Mouse (Mus musculus) stomach, embryonic 16.5 days (tissue): ENCODE data around the gene Tas2r126. TPM values are rescaled to one million over a fixed set of nuclear protein-coding genes. Genes with fewer than 3 reads are reported as not detected.

ENCODE experiments used
- ATAC-seq: fragments of 200-750 bp; cut with Nextera tagmentation; 2 replicates; pipeline ENCODE4 v1.8.0; 2017; ENCODE audit warnings: moderate number of reproducible peaks, moderate TSS enrichment; ENCODE audit not compliant: insufficient read depth, low FRiP score
- H3K27ac ChIP-seq: fragments of 300-500 bp; sonication (generic); 2 replicates; pipeline ENCODE4 v1.5.1; 2014; ENCODE audit warnings: low read length
- H3K27me3 ChIP-seq: fragments of 300-500 bp; sonication (generic); 2 replicates; pipeline ENCODE4 v1.6.1; 2014; ENCODE audit warnings: low read length, control low read depth, mixed read lengths; ENCODE audit not compliant: control insufficient read depth, insufficient read depth
- H3K36me3 ChIP-seq: fragments of 300-500 bp; sonication (generic); 2 replicates; pipeline ENCODE4 v1.6.1; 2014; ENCODE audit warnings: low read length; ENCODE audit not compliant: control insufficient read depth, insufficient read depth
- H3K4me1 ChIP-seq: fragments of 300-500 bp; sonication (generic); 2 replicates; pipeline ENCODE4 v1.6.1; 2014; ENCODE audit warnings: low read length, control low read depth, mixed read lengths; ENCODE audit not compliant: control insufficient read depth, insufficient read depth
- H3K4me2 ChIP-seq: fragments of 300-500 bp; sonication (generic); 2 replicates; pipeline ENCODE4 v1.6.1; 2014; ENCODE audit warnings: low read depth, low read length, mixed read lengths
- H3K4me3 ChIP-seq: fragments of 300-500 bp; sonication (generic); replicated peaks from 2 replicates; pipeline ENCODE4 v1.5.1; 2014; ENCODE audit warnings: mild to moderate bottlenecking, low read length
- H3K9ac ChIP-seq: fragments of 300-500 bp; sonication (generic); 2 replicates; pipeline ENCODE4 v1.6.1; 2014; ENCODE audit warnings: low read length
- H3K9me3 ChIP-seq: fragments of 300-500 bp; sonication (generic); replicated peaks from 2 replicates; pipeline ENCODE4 v1.6.1; 2016; ENCODE audit warnings: low read length, control low read depth; ENCODE audit not compliant: control insufficient read depth
- WGBS: fragments of 180-500 bp; shearing (Covaris S2); extraction: QIAGEN DNeasy Blood & Tissue Kit; methylation state at CpG from one replicate; pipeline ENCODE4 v1.1.7; 2014; 5-methylcytosine and 5-hydroxymethylcytosine counted together
- polyA plus RNA-seq: library from polyadenylated mRNA; unstranded; fragments of >200 nt; fragmentation: Nextera tagmentation; extraction: Ambion mirVana; gene quantifications from 2 replicates; pipeline ENCODE4 v1.2.1, GENCODE M21; 2015

The Tas2r126 gene
- polyA plus RNA-seq, 1 experiment from 2014 or later: not detected

GRCm38 (mm10) chr6:42419443-42419842, 14.9 kb upstream of the Tas2r126 start:
- Histone ChIP-seq H3K4me1 (no peaks in the 10 kb centered on the region), H3K27me3 (no peaks in the 10 kb centered on the region), H3K4me2 (no peak overlapping the region), H3K4me3 (no peak overlapping the region), H3K36me3 (no peaks in the 10 kb centered on the region), H3K27ac (no peak overlapping the region), H3K9ac (no peak overlapping the region), H3K9me3 (no peaks in the 10 kb centered on the region)
- WGBS: 79% methylated on average over 2 of the region's 2 CpGs
- ATAC-seq: no peak

- Histone ChIP-seq H3K4me1 (no peaks in the 10 kb centered on the region), H3K4me3 (no peak overlapping the region), H3K36me3 (no peaks in the 10 kb centered on the region), H3K27me3 (no peaks in the 10 kb centered on the region), H3K4me2 (no peak overlapping the region), H3K27ac (no peak overlapping the region), H3K9ac (no peak overlapping the region), H3K9me3 (no peaks in the 10 kb centered on the region)
- ATAC-seq: no peak
- WGBS: 77% methylated on average over 2 of the region's 2 CpGs
Observed at GRCm38 (mm10) chr6:42421439-42421838, 12.9 kb upstream of the Tas2r126 start.

GRCm38 (mm10) chr6:42424472-42424871, 9.9 kb upstream of the Tas2r126 start:
- Histone ChIP-seq H3K9ac (no peak overlapping the region), H3K4me1 (no peaks in the 10 kb centered on the region), H3K4me3 (no peak overlapping the region), H3K27me3 (no peaks in the 10 kb centered on the region), H3K36me3 (no peaks in the 10 kb centered on the region), H3K27ac (no peak overlapping the region), H3K9me3 (no peaks in the 10 kb centered on the region), H3K4me2 (no peak overlapping the region)
- no peak for ATAC-seq
- 87% methylated on average over 3 of the region's 3 CpGs for WGBS

GRCm38 (mm10) chr6:42426337-42426736, 8.0 kb upstream of the Tas2r126 start:
- H3K36me3 ChIP-seq: no peaks in the 10 kb centered on the region
- H3K4me2 ChIP-seq: no peak overlapping the region
- WGBS: 82% methylated on average over 4 of the region's 4 CpGs
- H3K9me3 ChIP-seq: no peaks in the 10 kb centered on the region
- ATAC-seq: no peak
- H3K27me3 ChIP-seq: no peaks in the 10 kb centered on the region
- H3K9ac ChIP-seq: no peak overlapping the region
- no peaks in the 10 kb centered on the region for H3K4me1 ChIP-seq
- H3K4me3 ChIP-seq: no peak overlapping the region
- H3K27ac ChIP-seq: no peak overlapping the region

- H3K36me3 ChIP-seq: no peaks in the 10 kb centered on the region
- no peak for ATAC-seq
- H3K27ac ChIP-seq: no peak overlapping the region
- H3K9ac ChIP-seq: no peak overlapping the region
- H3K4me3 ChIP-seq: no peak overlapping the region
- no peaks in the 10 kb centered on the region for H3K9me3 ChIP-seq
- H3K27me3 ChIP-seq: no peaks in the 10 kb centered on the region
- H3K4me2 ChIP-seq: no peak overlapping the region
- WGBS: 63% methylated on average over 2 of the region's 2 CpGs
- H3K4me1 ChIP-seq: no peaks in the 10 kb centered on the region
Observed at GRCm38 (mm10) chr6:42433554-42433953, 781 bp upstream of the Tas2r126 start.

- Histone ChIP-seq H3K4me1 (no peaks in the 10 kb centered on the region), H3K9ac (no peak overlapping the region), H3K27me3 (no peaks in the 10 kb centered on the region), H3K36me3 (no peaks in the 10 kb centered on the region), H3K27ac (no peak overlapping the region), H3K4me3 (no peak overlapping the region), H3K4me2 (no peak overlapping the region), H3K9me3 (no peaks in the 10 kb centered on the region)
- 73% methylated on average over 2 of the region's 2 CpGs for WGBS
- ATAC-seq: no peak
Observed at GRCm38 (mm10) chr6:42435490-42435889, 1.2 kb downstream of the Tas2r126 start.

GRCm38 (mm10) chr6:42441395-42441794, 7.1 kb downstream of the Tas2r126 start:
- Histone ChIP-seq H3K27ac (no peak overlapping the region), H3K27me3 (no peaks in the 10 kb centered on the region), H3K9ac (no peak overlapping the region), H3K4me1 (peaks cover 4% of the 10 kb centered on the region), H3K36me3 (no peaks in the 10 kb centered on the region), H3K9me3 (no peaks in the 10 kb centered on the region), H3K4me3 (no peak overlapping the region), H3K4me2 (no peak overlapping the region)
- ATAC-seq: no peak
- WGBS: 60% methylated on average over 2 of the region's 2 CpGs

- H3K27ac ChIP-seq: no peak overlapping the region
- H3K9ac ChIP-seq: no peak overlapping the region
- H3K27me3 ChIP-seq: no peaks in the 10 kb centered on the region
- no peak for ATAC-seq
- H3K4me2 ChIP-seq: no peak overlapping the region
- no peaks in the 10 kb centered on the region for H3K9me3 ChIP-seq
- H3K4me1 ChIP-seq: peaks cover 4% of the 10 kb centered on the region
- no peaks in the 10 kb centered on the region for H3K36me3 ChIP-seq
- no peak overlapping the region for H3K4me3 ChIP-seq
- 42% methylated on average over 2 of the region's 2 CpGs for WGBS
Observed at GRCm38 (mm10) chr6:42444491-42444890, 10.2 kb downstream of the Tas2r126 start.

GRCm38 (mm10) chr6:42447381-42447780, 13.0 kb downstream of the Tas2r126 start:
- H3K27me3 ChIP-seq: no peaks in the 10 kb centered on the region
- H3K4me2 ChIP-seq: no peak overlapping the region
- 62% methylated on average over 2 of the region's 2 CpGs for WGBS
- H3K27ac ChIP-seq: no peak overlapping the region
- H3K9me3 ChIP-seq: no peaks in the 10 kb centered on the region
- H3K4me3 ChIP-seq: no peak overlapping the region
- H3K9ac ChIP-seq: no peak overlapping the region
- no peak for ATAC-seq
- H3K36me3 ChIP-seq: no peaks in the 10 kb centered on the region
- peaks cover 4% of the 10 kb centered on the region for H3K4me1 ChIP-seq

- no peak for ATAC-seq
- H3K27me3 ChIP-seq: no peaks in the 10 kb centered on the region
- no peak within 1 kb of the TSS for H3K4me2 ChIP-seq
- H3K27ac ChIP-seq: no peak within 1 kb of the TSS
- H3K9ac ChIP-seq: no peak within 1 kb of the TSS
- H3K9me3 ChIP-seq: no peaks in the 10 kb centered on the region
- H3K4me3 ChIP-seq: no peak within 1 kb of the TSS
- H3K4me1 ChIP-seq: no peaks in the 10 kb centered on the region
- H3K36me3 ChIP-seq: no peaks in the 10 kb centered on the region
- 65% methylated on average over 1 of the region's 1 CpGs for WGBS
Observed at GRCm38 (mm10) chr6:42465096-42465495, 30.8 kb downstream of the Tas2r126 start, which contains the start of gene Olfr458. TSS of gene Olfr458 (minus strand) at chr6:42465196.
